9 mouse cellular contexts compared by ENCODE assay signal in the genomic region with DNA sequence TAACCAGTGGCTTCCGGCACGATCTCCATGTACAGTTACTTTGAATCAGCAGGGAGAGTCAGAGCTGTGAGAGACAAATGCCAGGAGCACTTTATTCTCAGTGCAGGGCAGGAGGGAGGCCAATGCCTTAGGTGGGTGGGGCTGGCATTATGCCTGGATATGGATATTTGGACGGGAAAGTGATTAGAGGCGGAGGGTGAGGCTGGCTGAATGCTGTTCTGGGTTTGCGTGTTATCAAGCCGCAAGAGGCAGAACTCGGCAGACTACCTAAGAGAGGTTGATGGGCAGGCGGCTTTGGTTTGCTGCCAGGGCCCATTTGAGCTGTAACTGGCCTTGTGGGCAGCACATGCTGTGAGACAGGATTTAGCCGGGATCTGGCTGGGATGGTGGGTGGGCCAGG.
A peak's percentile ranks its signal among the peaks of the same experiment; 100 is the strongest.
DNase-seq lines count a peak whose midpoint lies in the region; ATAC-seq and TF ChIP-seq lines count a peak whose summit lies in the region.
"Had no signal": no experiment of that assay in that cellular context is flagged by ENCODE, and none has a peak within 500 bp of the region (broad histone marks: within the 10 kb centered on the region; RNA-seq: fewer than 3 reads in every experiment).

No protein-coding gene starts in this region.

- H3K4me1 ChIP-seq in kidney, embryonic 14.5 days (ENCODE audit: control insufficient read depth, insufficient read depth, low read length), result peaks cover 3% of the 10 kb centered on the region; the same call in 1 of the 2 replicates
- peaks cover 6% of the 10 kb centered on the region for H3K4me1 ChIP-seq in lung, adult 2 months (ENCODE audit: control insufficient read depth, insufficient read depth, low read length)

- peak; percentile 80 for DNase-seq in kidney, adult 11 months
- DNase-seq in cerebellum, postnatal 36 days, result peak; percentile 49 to 51
- DNase-seq in heart, adult 9 months (ENCODE audit: low spot score in 2 of 2), result peak; percentile 87 to 90
- peak; percentile 71 for DNase-seq in kidney, adult 9 months
- DNase-seq in lung, adult 2 months, result peak; percentile 56
- peak; percentile 67 to 68 for DNase-seq in right cerebral cortex, adult 2 months (ENCODE audit: low spot score in 2 of 2)
- DNase-seq in thymus, postnatal 36 days, result no peak

- no peak overlapping the region for H3K9ac ChIP-seq in kidney, embryonic 14.5 days (ENCODE audit: low read depth, low read length)
- H3K9ac ChIP-seq: liver, embryonic 15.5 days had no signal

- H3K4me3 ChIP-seq in kidney, embryonic 14.5 days (ENCODE audit: low read length), result no peak overlapping the region
- no peak overlapping the region for H3K4me3 ChIP-seq in lung, adult 2 months (replicated peaks; ENCODE audit: extremely low read depth, low read depth, low read length)
- H3K4me3 ChIP-seq: liver, embryonic 15.5 days had no signal

- no peak for TF ChIP-seq CTCF in lung, adult 2 months (IDR thresholded peaks at IDR 0.05; ENCODE audit: insufficient read depth, low read length)

- 57% methylated on average over 9 of the region's 9 CpGs for WGBS in kidney, embryonic 14.5 days
- WGBS in lung, adult 2 months, result 29% methylated on average over 9 of the region's 9 CpGs

- no peaks in the 10 kb centered on the region for H3K36me3 ChIP-seq in kidney, embryonic 14.5 days (ENCODE audit: control insufficient read depth, insufficient read depth, low read length)
- H3K36me3 ChIP-seq: liver, embryonic 15.5 days had no signal

- H3K27me3 ChIP-seq in kidney, embryonic 14.5 days (ENCODE audit: control insufficient read depth, insufficient read depth, low read length), result no peaks in the 10 kb centered on the region

- no peak overlapping the region for H3K27ac ChIP-seq in kidney, embryonic 14.5 days (ENCODE audit: low read depth, low read length)
- H3K27ac ChIP-seq: liver, embryonic 15.5 days had no signal

- H3K4me2 ChIP-seq in kidney, embryonic 14.5 days (replicated peaks; ENCODE audit: low read depth, low read length), result no peak overlapping the region
- H3K4me2 ChIP-seq: liver, embryonic 15.5 days had no signal

- ATAC-seq in kidney, embryonic 14.5 days (ENCODE audit: low FRiP score, low TSS enrichment), result no peak

- H3K9me3 ChIP-seq in kidney, embryonic 14.5 days (ENCODE audit: control insufficient read depth, low read length), result no peaks in the 10 kb centered on the region
- H3K9me3 ChIP-seq: liver, embryonic 15.5 days had no signal

- no peak for TF ChIP-seq POLR2A in lung, adult 2 months (IDR thresholded peaks at IDR 0.05; ENCODE audit: borderline replicate concordance, extremely low read depth, low read depth, low read length)

Comparison
In these comparisons a context has a peak if more than half of its experiments do, and no peak if none do; other contexts are left out.
1. DNase-seq: peak in kidney, adult 11 months (single experiment), cerebellum, postnatal 36 days (2 of 2), heart, adult 9 months (2 of 2), kidney, adult 9 months (single experiment), lung, adult 2 months (single experiment) and right cerebral cortex, adult 2 months (2 of 2); none in thymus, postnatal 36 days (0 of 2).